Mouse (Mus musculus): ENCODE measurements around the gene Ddx19a.
"Not testable (repeated sequence)": the region's sequence is repeated elsewhere in the genome, so short reads cannot be mapped to it uniquely, and the experiment has no call there.

The Ddx19a gene

DNA sequence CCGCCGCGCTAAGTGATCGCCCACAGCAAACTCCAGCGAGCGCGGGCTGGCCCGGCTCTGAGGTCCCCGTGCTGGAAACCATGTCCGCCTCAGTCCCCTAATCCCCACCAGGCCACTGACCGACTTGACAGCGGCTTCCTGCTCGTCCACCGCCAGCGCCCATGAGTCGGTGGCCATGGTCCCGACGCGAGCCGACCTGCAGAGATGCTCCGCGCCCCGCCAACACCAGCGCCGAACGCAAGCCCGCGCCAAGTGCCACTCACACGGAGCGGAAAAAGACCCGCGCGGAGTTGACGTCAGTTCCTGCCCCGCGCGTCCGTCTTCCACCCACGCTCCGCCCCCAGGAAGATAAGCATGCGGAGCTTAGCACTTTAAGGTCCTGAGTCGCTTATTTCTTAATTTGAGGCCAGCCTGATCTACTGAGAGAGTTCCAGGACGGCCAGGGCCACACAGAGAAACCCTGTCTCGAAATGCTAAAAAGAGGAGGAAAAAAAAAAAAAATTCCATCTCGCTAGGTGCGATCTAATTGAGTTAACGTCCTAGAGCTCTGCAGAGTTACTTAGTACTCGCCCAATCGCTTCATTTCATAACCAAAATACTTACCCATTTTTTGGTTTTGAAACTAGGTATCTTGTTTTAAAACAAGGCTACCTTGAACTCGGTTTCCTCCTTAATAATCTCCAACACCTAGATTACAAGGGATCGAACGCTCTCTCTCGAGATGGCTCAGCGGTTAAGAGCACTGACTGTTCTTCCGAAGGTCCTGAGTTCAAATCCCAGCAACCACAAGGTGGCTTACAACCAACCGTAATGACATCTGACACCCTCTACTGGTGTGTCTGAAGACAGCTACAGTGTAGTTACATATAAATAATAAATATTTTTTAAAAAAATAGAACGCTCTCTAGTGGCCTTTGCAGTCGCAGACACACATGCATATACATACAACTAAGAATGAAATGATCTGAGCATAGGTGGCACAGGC is at the start of gene Ddx19a:
Ddx19a (minus strand) TSS at position 254 of the 985 bp plus-strand sequence.
- peak; percentile 89 for DNase-seq (ENCODE audit: low spot score)

- no peak for DNase-seq (ENCODE audit: low spot score)
Observed at GRCm38 (mm10) chr8:111044003-111044734, 46.6 kb upstream of the Ddx19a start.

- DNase-seq (ENCODE audit: low spot score) = no peak
Observed at GRCm38 (mm10) chr8:111042546-111042945, 44.9 kb upstream of the Ddx19a start.

- no peak for DNase-seq (ENCODE audit: low spot score)
Observed at GRCm38 (mm10) chr8:111036591-111036990, 39.0 kb upstream of the Ddx19a start.

- DNase-seq (ENCODE audit: low spot score) = no peak
Observed at GRCm38 (mm10) chr8:111034276-111034675, 36.7 kb upstream of the Ddx19a start.

- peak; percentile 100 for DNase-seq (ENCODE audit: low spot score)
Observed at GRCm38 (mm10) chr8:111033482-111034215, 36.0 kb upstream of the Ddx19a start.

- no peak for DNase-seq (ENCODE audit: low spot score)
Observed at GRCm38 (mm10) chr8:111032916-111033315, 35.3 kb upstream of the Ddx19a start, which contains the start of gene Aars. Gene Aars, plus strand, starts transcription at chr8:111033144.

DNA sequence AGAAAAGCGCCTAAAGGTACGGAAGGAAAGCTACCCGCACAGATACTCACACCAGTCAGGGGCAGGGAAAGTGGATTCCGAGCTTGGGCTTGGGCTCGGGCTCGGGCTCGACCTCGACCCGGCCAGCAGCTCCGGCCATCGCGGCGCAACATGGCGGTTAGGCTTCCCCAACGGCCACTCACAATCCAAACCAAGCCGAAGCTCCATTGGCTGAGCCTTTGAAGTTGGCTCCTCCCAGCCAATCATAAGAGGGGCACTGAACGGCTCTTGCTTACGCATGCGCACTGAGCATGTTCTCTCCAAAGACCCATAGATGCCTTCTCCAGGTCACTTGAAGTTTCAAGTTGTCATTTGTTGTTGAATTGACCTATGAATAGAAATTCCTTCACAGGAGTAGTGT is 34.0 kb upstream of the Ddx19a start, which contains the start of gene Ddx19b:
Ddx19b (minus strand) TSS at position 180 of the 400 bp plus-strand sequence.
- DNase-seq (ENCODE audit: low spot score) = no peak

DNA sequence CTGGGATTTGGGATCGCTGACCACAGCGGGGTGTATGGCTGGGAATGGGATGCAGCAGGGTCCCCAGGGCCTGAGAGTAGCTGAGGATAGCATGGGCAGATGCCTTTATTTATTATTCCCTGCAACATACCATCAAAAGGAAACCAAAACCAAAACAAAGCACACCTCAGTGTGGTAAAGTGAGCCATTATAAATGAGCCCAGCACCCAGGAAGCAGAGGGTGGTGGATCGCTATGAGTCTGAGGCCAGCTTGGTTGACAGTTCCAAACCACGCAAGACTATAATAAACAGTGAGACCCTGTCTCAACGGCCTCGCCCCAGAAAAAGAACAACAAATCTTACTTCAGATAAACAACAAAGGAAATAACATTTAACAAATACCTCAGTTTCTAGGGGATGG is 32.4 kb upstream of the Ddx19a start:
- DNase-seq (ENCODE audit: low spot score) = no peak

DNA sequence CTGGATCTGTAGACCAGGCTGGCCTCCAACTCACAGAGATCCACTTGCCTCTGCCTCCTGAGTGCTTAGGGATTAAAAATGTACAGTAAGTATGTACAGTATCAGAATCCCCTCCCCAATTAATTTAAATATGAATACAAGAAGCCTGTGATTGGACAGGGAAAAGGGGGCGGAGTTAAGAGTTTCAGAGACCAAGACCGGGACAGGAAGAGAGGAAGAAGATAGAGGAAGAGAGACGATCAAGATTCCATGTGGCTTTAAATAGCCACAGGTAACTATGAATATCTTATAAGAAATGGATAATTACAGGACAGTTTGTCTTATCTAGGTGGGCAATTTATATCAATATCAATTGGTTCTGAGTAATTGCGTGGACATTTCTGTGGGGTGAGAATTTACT is 32.0 kb upstream of the Ddx19a start:
- DNase-seq (ENCODE audit: low spot score) = no peak

DNA sequence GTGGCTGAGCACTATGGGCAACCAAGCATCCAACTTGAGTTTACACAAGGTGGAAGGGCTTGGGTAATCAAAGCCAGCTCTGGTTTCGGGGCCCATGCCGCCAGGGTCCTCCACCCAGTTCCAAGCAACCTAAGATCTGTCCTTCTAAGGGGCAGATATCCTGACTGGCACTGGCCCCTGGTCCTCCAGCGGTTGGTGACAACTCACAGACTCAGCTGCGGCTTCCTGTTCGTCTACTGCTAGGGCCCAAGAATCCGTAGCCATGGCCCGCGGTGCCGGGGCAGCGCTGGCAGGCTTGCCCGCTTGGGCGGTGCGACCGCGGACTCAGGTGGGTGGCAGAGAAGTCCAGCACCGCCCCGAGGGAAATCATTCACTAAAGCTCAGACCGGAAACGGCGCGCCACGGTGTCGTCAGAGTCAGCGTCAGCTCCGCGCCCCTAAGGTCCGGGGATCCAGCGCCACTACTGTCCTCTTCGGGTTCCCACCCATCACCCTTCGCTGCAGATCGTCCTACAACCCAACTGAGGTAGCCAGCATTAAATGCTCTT is 29.9 kb upstream of the Ddx19a start:
- peak; percentile 91 for DNase-seq (ENCODE audit: low spot score)

DNA sequence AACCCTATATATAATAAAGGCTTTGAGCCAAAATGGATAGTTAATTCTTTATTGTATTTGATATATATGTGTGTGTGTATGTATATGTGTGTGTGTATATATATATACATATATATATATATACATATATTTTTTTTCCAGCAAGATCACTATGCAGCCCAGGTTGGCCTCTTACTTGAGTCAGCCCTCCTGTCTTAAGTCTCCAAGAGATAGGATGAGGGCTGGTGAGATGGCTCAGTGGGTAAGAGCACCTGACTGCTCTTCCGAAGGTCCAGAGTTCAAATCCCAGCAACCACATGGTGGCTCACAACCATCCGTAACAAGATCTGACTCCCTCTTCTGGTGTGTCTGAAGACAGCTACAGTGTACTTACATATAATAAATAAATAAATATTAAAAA is 29.0 kb upstream of the Ddx19a start:
- not testable (repeated sequence) for DNase-seq (ENCODE audit: low spot score)

- DNase-seq (ENCODE audit: low spot score) = not testable (repeated sequence)
Observed at GRCm38 (mm10) chr8:111010230-111010991, 12.8 kb upstream of the Ddx19a start.

GRCm38 (mm10) chr8:110996641-110997430 is 764 bp downstream of the Ddx19a start:
- no peak for DNase-seq (ENCODE audit: low spot score)

DNA sequence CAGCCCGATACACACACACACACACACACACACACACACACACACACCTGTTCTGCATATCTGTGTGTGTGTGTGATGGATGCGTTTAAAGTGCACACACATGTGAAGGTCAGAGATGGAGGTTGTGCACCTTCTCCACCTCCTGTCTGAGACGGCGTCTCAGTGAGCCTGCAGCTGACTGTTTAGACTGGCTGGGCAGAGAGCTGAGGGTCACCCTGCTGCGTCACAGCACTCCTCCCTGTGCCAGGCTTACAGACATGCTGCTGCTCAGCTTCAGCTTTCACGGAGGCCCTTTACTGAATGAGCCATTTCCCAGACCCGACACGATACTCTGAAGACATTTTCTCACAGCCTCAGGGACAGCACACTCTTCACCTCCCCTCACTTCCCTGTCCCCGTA is 7.6 kb downstream of the Ddx19a start:
- no peak for DNase-seq (ENCODE audit: low spot score)

DNA sequence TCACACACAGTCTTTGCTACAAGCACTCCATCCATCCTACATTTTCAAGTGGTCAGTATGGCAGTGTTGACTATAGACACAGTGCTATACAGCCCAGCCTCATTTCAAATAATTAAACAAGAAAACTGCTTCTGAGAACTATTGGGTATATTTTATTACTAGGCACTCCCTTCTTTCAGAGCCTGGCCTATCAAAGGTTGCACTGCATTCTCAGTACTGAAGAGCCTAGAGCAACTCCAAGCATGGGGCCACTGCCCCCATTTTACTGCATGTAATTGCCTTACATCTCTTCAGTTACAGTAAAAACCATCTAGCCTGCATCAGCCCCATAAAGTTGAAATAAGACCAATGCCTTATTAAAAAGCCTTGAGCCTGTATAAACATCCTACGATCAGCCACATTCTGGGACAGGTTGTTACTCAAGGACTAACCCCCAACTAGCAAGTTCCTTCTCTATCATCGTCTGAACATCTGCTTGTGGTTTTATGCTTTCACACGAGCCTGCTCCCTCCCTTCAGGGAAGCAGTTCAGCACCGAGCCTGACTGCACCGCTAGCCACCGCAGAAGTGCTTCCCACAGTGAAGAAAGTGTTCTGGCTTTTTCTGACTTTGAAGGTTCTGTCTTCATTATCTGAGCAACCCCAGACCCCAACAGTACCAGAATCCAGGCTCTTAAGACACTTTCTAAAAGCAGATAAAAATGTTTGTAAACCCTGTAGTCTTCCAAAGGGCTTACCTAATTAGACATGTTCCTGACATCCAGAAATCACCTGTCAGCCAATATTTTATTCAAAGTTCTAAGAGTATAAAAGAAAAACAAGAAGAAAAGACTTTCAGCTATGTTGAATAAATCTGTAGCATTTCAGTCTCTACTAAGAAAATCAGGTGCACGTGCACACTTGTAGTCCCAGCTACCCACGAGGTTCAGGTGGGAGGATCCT is 9.5 kb downstream of the Ddx19a start:
- DNase-seq (ENCODE audit: low spot score) = no peak

- no peak for DNase-seq (ENCODE audit: low spot score)
Observed at GRCm38 (mm10) chr8:110981304-110981703, 16.3 kb downstream of the Ddx19a start.

GRCm38 (mm10) chr8:110977987-110978386 is 19.6 kb downstream of the Ddx19a start:
- not testable (repeated sequence) for DNase-seq (ENCODE audit: low spot score)

DNA sequence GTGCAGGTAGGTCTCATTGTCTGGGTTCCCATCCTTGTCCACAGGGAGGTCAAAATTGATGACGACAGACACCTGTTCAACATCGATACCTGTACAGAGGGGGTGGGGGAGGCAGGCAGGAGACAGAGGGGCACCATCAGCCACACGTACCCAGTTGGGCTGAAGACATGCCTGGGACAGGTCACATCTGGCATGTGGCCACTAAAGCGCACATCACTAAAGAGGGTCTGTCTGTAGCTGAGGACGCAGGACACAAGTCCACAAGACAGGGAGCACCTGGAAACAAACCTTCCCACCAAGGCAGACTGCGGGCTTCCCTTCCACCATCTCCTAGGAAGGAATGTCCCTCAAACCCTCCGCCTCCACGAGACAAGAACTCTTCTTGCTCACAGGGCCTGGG is 21.1 kb downstream of the Ddx19a start:
- not testable (repeated sequence) for DNase-seq (ENCODE audit: low spot score)

Measured in lung, postnatal 25 days (tissue).